Mouse (Mus musculus) liver, adult 2 months (tissue): ENCODE measurements around the gene Ndufa12.

Source experiments
- CTCF ChIP-seq: fragments of 200-500 bp; IDR thresholded peaks from 2 replicates; pipeline ENCODE4 v1.5.1; 2011; ENCODE audit warnings: low read depth, low read length, control low read depth
- POLR2A ChIP-seq: fragments of 200-500 bp; IDR thresholded peaks from 2 replicates; pipeline ENCODE4 v1.6.1; 2011; ENCODE audit warnings: low read length, control low read depth; ENCODE audit not compliant: insufficient read depth; ENCODE audit errors: extremely low read depth

DNA sequence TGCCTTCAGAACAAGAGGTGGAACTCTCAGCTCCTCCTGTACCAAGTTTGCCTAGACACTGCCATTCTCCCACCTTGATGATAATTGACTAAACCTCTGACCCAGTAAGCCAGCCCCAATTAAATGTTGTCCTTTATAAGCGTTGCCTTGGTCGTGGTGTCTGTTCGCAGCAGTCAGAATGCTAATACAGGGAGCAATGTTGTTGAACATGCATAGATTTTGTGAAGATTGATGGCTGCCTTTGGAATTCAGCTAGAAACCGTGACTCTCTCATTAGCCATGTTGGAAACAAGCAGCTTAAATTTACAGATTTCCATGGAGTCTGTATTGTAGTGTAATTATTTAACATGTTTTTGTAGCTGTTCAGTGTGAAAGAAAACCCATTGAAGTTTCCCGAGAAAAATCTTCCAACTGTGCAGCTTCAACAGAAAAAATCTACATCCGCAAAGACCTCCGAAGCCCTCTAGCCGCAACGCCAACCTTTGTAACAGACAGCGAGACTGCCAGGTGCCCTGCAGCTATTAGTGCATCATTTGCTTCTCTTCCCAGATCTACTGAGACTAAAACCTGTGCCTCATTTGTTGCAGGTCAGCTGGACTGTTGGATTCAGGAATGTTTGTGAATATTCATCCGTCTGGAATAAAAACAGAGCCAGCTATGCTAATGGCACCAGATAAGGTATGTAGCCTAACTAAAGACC, 31.3 kb upstream of the Ndufa12 start:
- no peak for TF ChIP-seq CTCF
- TF ChIP-seq POLR2A: no peak
